Mouse (Mus musculus) lung, embryonic 16.5 days (tissue): ENCODE results near the gene Ech1. TPM values are rescaled to one million over a fixed set of nuclear protein-coding genes. Genes with fewer than 3 reads are reported as not detected.
A peak's percentile ranks its signal among the peaks of the same experiment; 100 is the strongest.

Experiments
- ATAC-seq: fragments of 200-750 bp; cut with Nextera tagmentation; 2 replicates; pipeline ENCODE4 v1.8.0; 2017; ENCODE audit warnings: low read depth, mild to moderate bottlenecking, moderate library complexity
- H3K27ac ChIP-seq: fragments of 300-500 bp; sonication (generic); 2 replicates; pipeline ENCODE4 v1.5.1; 2014; ENCODE audit warnings: mild to moderate bottlenecking, control low read depth, low read length
- H3K27me3 ChIP-seq: fragments of 300-500 bp; sonication (generic); 2 replicates; pipeline ENCODE4 v1.6.1; 2014; ENCODE audit warnings: low read depth, low read length, mixed read lengths; ENCODE audit not compliant: control insufficient read depth, insufficient read depth
- H3K36me3 ChIP-seq: fragments of 300-500 bp; sonication (generic); 2 replicates; pipeline ENCODE4 v1.6.1; 2014; ENCODE audit warnings: low read length; ENCODE audit not compliant: control insufficient read depth, insufficient read depth
- H3K4me1 ChIP-seq: fragments of 300-500 bp; sonication (generic); replicated peaks from 2 replicates; pipeline ENCODE4 v1.6.1; 2014; ENCODE audit warnings: low read length, mixed read lengths; ENCODE audit not compliant: control insufficient read depth, insufficient read depth
- H3K4me2 ChIP-seq: fragments of 300-500 bp; sonication (generic); 2 replicates; pipeline ENCODE4 v1.6.1; 2014; ENCODE audit warnings: low read depth, low read length, control low read depth
- H3K4me3 ChIP-seq: fragments of 300-500 bp; sonication (generic); 2 replicates; pipeline ENCODE4 v1.5.1; 2014; ENCODE audit warnings: mild to moderate bottlenecking, low read length, control low read depth
- H3K9ac ChIP-seq: fragments of 300-500 bp; sonication (generic); 2 replicates; pipeline ENCODE4 v1.6.1; 2014; ENCODE audit warnings: low read length, control low read depth
- H3K9me3 ChIP-seq: fragments of 300-500 bp; sonication (generic); 2 replicates; pipeline ENCODE4 v1.6.1; 2016; ENCODE audit warnings: low read length; ENCODE audit not compliant: control insufficient read depth
- WGBS: fragments of 180-500 bp; shearing (Covaris S2); extraction: QIAGEN DNeasy Blood & Tissue Kit; methylation state at CpG from one replicate; pipeline ENCODE4 v1.1.7; 2014; 5-methylcytosine and 5-hydroxymethylcytosine counted together
- polyA plus RNA-seq: library from polyadenylated mRNA; unstranded; fragments of >200 nt; fragmentation: Nextera tagmentation; extraction: Ambion mirVana; gene quantifications from 2 replicates; pipeline ENCODE4 v1.2.1, GENCODE M21; 2015

The Ech1 gene
- polyA plus RNA-seq, 1 experiment from 2014 or later: 184 TPM

DNA sequence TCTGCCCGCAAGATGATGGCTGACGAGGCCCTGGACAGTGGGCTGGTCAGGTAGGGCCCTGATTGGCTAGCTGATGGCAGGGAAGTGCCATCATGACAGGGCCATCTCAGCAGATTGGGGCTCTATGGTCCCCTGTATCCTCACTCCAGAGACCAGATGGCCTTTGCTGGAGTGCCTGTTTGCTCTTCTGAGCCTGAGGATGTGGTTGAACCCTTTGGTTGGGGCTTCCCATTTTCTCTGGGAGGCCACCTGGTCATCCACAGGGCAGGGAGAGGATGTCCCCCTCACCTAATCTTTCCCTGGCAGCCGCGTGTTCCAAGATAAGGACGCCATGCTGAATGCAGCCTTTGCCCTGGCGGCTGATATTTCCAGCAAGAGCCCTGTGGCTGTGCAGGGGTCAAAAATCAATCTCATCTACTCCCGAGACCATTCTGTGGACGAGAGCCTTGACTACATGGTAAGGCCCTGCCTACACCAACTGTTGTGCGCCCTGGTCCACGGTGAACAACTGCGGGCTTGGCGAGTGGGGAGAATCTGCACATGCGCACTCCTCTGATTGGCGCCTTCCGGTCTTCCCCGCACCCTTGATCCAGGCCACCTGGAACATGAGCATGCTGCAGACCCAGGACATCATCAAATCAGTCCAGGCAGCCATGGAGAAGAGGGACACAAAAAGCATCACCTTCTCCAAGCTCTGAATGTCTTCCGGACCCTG lies 6.6 kb downstream of the Ech1 start:
- peaks cover 12% of the 10 kb centered on the region for H3K36me3 ChIP-seq

DNA sequence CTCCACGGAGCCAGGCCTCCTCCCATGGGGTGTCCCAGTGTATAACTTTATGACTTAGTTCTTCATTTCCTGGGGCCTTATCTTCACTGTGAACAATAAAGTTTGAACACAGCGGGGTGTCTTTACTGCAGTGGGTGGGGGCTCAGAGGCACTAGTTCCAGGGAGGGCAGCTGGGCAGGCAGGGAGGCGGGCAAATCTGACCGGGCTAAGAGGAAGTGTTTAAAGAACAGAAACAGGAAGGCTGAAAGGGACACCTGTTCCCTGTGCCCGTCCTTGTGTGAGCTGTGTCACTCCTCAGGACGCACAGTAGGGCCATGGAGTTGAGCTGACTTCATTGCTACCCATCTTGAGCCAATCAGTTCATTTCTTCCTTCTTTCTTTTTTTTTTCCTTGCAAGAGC lies 7.1 kb downstream of the Ech1 start:
- 0 out of 2 replicates have a peak, but pooled peaks cover 2% of the 10 kb centered on the region for H3K9me3 ChIP-seq
- H3K9ac ChIP-seq: no peak overlapping the region
- ATAC-seq: no peak
- no peak overlapping the region for H3K27ac ChIP-seq
- WGBS: 47% methylated on average over 6 of the region's 6 CpGs
- H3K4me1 ChIP-seq: no peaks in the 10 kb centered on the region
- no peak overlapping the region for H3K4me2 ChIP-seq
- no peaks in the 10 kb centered on the region for H3K27me3 ChIP-seq
- peaks cover 12% of the 10 kb centered on the region for H3K36me3 ChIP-seq
- no peak overlapping the region for H3K4me3 ChIP-seq

More for the DNA sequence above, 6.6 kb downstream of the Ech1 start:
- no peak overlapping the region for H3K27ac ChIP-seq
- H3K27me3 ChIP-seq: no peaks in the 10 kb centered on the region
- H3K4me3 ChIP-seq: no peak overlapping the region
- H3K9ac ChIP-seq: no peak overlapping the region
- 81% methylated on average over 17 of the region's 17 CpGs for WGBS
- no peak for ATAC-seq
- H3K9me3 ChIP-seq: 0 out of 2 replicates have a peak, but pooled peaks cover 2% of the 10 kb centered on the region
- no peak overlapping the region for H3K4me2 ChIP-seq
- H3K4me1 ChIP-seq: no peaks in the 10 kb centered on the region

DNA sequence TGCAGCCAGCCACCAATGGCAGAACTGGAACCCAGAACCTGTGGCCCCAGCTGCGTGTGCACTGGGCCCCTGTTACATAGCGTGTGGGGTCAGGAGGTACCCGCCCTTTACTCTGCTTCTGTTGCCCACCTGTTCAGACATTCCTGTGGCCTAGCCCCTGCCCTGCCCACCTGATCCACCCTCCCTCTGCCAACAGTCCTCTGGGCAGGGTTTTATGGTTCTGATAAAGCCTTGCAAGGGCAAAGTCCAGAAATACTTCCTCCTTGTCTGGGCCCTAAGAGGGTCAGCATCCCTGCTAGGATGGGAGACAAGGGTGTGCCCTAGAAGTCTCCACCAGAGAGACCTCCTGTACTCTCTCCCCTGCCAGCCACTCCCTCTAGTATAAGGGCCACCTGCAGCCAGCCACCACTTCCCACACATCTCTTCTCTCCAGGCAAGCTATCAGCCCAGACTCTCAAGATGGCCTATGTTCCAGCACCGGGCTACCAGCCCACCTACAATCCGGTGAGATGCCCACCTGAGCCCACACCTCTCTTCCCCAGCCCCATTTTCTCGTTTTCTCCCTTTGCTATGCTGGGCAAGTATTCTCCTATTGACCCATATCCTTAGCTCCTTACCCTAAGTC lies 8.8 kb downstream of the Ech1 start, which contains the start of gene Lgals4:
TSS of gene Lgals4 (plus strand) at position 132 of the 625 bp plus-strand sequence.
- WGBS: 77% methylated on average over 6 of the region's 6 CpGs
- H3K9me3 ChIP-seq: 0 out of 2 replicates have a peak, but pooled peaks cover 2% of the 10 kb centered on the region
- no peak within 1 kb of the TSS for H3K4me3 ChIP-seq
- peaks cover 12% of the 10 kb centered on the region for H3K36me3 ChIP-seq
- no peak within 1 kb of the TSS for H3K27ac ChIP-seq
- H3K4me1 ChIP-seq: no peaks in the 10 kb centered on the region
- no peak within 1 kb of the TSS for H3K4me2 ChIP-seq
- H3K27me3 ChIP-seq: no peaks in the 10 kb centered on the region
- ATAC-seq: no peak
- no peak within 1 kb of the TSS for H3K9ac ChIP-seq

GRCm38 (mm10) chr7:28836936-28837335 lies 11.9 kb downstream of the Ech1 start:
- ATAC-seq: no peak
- H3K9me3 ChIP-seq: no peaks in the 10 kb centered on the region
- H3K27me3 ChIP-seq: no peaks in the 10 kb centered on the region
- H3K36me3 ChIP-seq: 0 out of 2 replicates have a peak, but pooled peaks cover under 1% of the 10 kb centered on the region
- 72% methylated on average over 5 of the region's 5 CpGs for WGBS
- no peak overlapping the region for H3K9ac ChIP-seq
- H3K4me1 ChIP-seq: no peaks in the 10 kb centered on the region
- H3K27ac ChIP-seq: no peak overlapping the region
- no peak overlapping the region for H3K4me3 ChIP-seq
- no peak overlapping the region for H3K4me2 ChIP-seq

- no peak overlapping the region for H3K4me3 ChIP-seq
- no peak overlapping the region for H3K4me2 ChIP-seq
- H3K9ac ChIP-seq: no peak overlapping the region
- H3K27me3 ChIP-seq: no peaks in the 10 kb centered on the region
- no peak overlapping the region for H3K27ac ChIP-seq
- no peaks in the 10 kb centered on the region for H3K9me3 ChIP-seq
- WGBS: 71% methylated on average over 9 of the region's 9 CpGs
- ATAC-seq: no peak
- H3K36me3 ChIP-seq: no peaks in the 10 kb centered on the region
- no peaks in the 10 kb centered on the region for H3K4me1 ChIP-seq
These were observed 13.3 kb downstream of the Ech1 start for GRCm38 (mm10) chr7:28838331-28838730.

- ATAC-seq: peak; percentile 75
- Histone ChIP-seq H3K27me3 (no peaks in the 10 kb centered on the region), H3K36me3 (no peaks in the 10 kb centered on the region), H3K4me1 (no peaks in the 10 kb centered on the region), H3K4me3 (no peak overlapping the region), H3K4me2 (no peak overlapping the region), H3K9me3 (peaks cover 3% of the 10 kb centered on the region), H3K9ac (no peak overlapping the region), H3K27ac (no peak overlapping the region)
- WGBS: 42% methylated on average over 1 of the region's 1 CpGs
These were observed 22.3 kb downstream of the Ech1 start for GRCm38 (mm10) chr7:28847273-28847672.

GRCm38 (mm10) chr7:28849700-28850236 lies 24.8 kb downstream of the Ech1 start:
- WGBS: 30% methylated on average over 1 of the region's 1 CpGs
- no peak overlapping the region for H3K4me2 ChIP-seq
- H3K4me1 ChIP-seq: no peaks in the 10 kb centered on the region
- no peaks in the 10 kb centered on the region for H3K27me3 ChIP-seq
- no peaks in the 10 kb centered on the region for H3K36me3 ChIP-seq
- ATAC-seq: peak; percentile 52
- no peaks in the 10 kb centered on the region; the same call in 1 of the 2 replicates for H3K9me3 ChIP-seq
- 0 out of 2 replicates have a peak overlapping the region, but pooled peaks have one; percentile 2 for H3K9ac ChIP-seq
- no peak overlapping the region for H3K4me3 ChIP-seq
- H3K27ac ChIP-seq: no peak overlapping the region

DNA sequence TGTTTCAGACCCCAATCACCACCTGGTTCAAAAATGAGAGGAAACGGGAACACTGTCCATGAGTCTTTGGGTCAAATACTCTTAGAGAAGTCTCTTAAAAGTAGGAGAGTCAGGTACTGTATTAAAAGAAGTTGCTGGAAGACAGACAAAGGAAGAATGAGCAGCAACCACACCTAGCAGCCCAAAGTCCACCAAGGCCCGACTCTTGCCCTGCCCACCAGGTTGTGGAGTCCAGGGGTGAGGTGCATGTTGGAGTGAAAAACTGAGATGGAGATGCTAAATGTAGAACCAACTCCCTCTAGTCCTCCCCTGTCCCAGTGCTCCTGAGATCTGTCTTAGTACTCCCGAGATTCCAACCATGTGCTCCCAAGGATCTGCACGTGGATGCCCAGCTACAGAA lies 25.6 kb downstream of the Ech1 start:
- 71% methylated on average over 4 of the region's 4 CpGs for WGBS
- no peak overlapping the region for H3K4me3 ChIP-seq
- H3K27me3 ChIP-seq: no peaks in the 10 kb centered on the region
- no peaks in the 10 kb centered on the region; the same call in 1 of the 2 replicates for H3K9me3 ChIP-seq
- no peaks in the 10 kb centered on the region for H3K4me1 ChIP-seq
- no peak overlapping the region for H3K9ac ChIP-seq
- no peak for ATAC-seq
- H3K4me2 ChIP-seq: no peak overlapping the region
- no peak overlapping the region for H3K27ac ChIP-seq
- no peaks in the 10 kb centered on the region for H3K36me3 ChIP-seq

- Histone ChIP-seq H3K4me3 (no peak overlapping the region), H3K9me3 (no peaks in the 10 kb centered on the region), H3K27ac (no peak overlapping the region), H3K4me1 (0 out of 2 replicates have a peak, but pooled peaks cover 3% of the 10 kb centered on the region), H3K9ac (no peak overlapping the region), H3K36me3 (no peaks in the 10 kb centered on the region), H3K4me2 (no peak overlapping the region), H3K27me3 (no peaks in the 10 kb centered on the region)
- WGBS: 90% methylated on average over 2 of the region's 2 CpGs
- ATAC-seq: no peak
These were observed 34.9 kb downstream of the Ech1 start for GRCm38 (mm10) chr7:28859953-28860352.
